Mouse (Mus musculus) spleen, postnatal 14 days (tissue): Measurements from ENCODE around the gene Evi5l.
"Not testable (repeated sequence)": the region's sequence is repeated elsewhere in the genome, so short reads cannot be mapped to it uniquely, and the experiment has no call there.

Experiments used
- DNase-seq, 2 experiments: peaks; one replicate each; pipeline ENCODE4 v3.0.0; 2021 to 2022; ENCODE audit warnings: low spot score in 2 of 2

Evi5l gene

GRCm38 (mm10) chr8:4238434-4239192 lies 72.2 kb downstream of the Evi5l start, which contains the start of the genes Map2k7 and Gm49320:
Gene Map2k7, plus strand, starts transcription at chr8:4238740.
Gene Gm49320, plus strand, starts transcription at chr8:4238865.
- peak; percentile 97 to 99 for DNase-seq

GRCm38 (mm10) chr8:4239193-4239890 lies 73.0 kb downstream of the Evi5l start:
- no peak for DNase-seq

GRCm38 (mm10) chr8:4245061-4245460 lies 78.7 kb downstream of the Evi5l start:
- no peak for DNase-seq

GRCm38 (mm10) chr8:4245737-4246136 lies 79.4 kb downstream of the Evi5l start:
- DNase-seq, result no peak

- DNase-seq, result no peak
Observed at GRCm38 (mm10) chr8:4247241-4247640, 80.9 kb downstream of the Evi5l start.

GRCm38 (mm10) chr8:4247951-4248540 lies 81.7 kb downstream of the Evi5l start, which contains the start of gene Tgfbr3l:
Gene Tgfbr3l, plus strand, starts transcription at chr8:4248214.
- DNase-seq, result no peak

GRCm38 (mm10) chr8:4249213-4249612 lies 82.8 kb downstream of the Evi5l start:
- no peak for DNase-seq

- peak; percentile 60 to 81 for DNase-seq
Observed at GRCm38 (mm10) chr8:4250306-4250970, 84.1 kb downstream of the Evi5l start.

- no peak for DNase-seq
Observed at GRCm38 (mm10) chr8:4252116-4252760, 85.9 kb downstream of the Evi5l start.

- DNase-seq, result peak; percentile 91 to 94
Observed at GRCm38 (mm10) chr8:4252934-4253841, 86.8 kb downstream of the Evi5l start, which contains the start of gene Snapc2. Gene Snapc2, plus strand, starts transcription at chr8:4253080.

GRCm38 (mm10) chr8:4254001-4254400 lies 87.6 kb downstream of the Evi5l start:
- no peak for DNase-seq

- not testable (repeated sequence) for DNase-seq
Observed at GRCm38 (mm10) chr8:4255471-4255870, 89.1 kb downstream of the Evi5l start.

GRCm38 (mm10) chr8:4256911-4257310 lies 90.5 kb downstream of the Evi5l start:
- no peak for DNase-seq

- DNase-seq, result no peak
Observed at GRCm38 (mm10) chr8:4257350-4257749, 91.0 kb downstream of the Evi5l start.

- peak; percentile 65 to 81 for DNase-seq
Observed at GRCm38 (mm10) chr8:4258233-4258632, 91.9 kb downstream of the Evi5l start.

- peak in 1 of 2 experiments; percentile 28 for DNase-seq
Observed at GRCm38 (mm10) chr8:4258678-4259077, 92.3 kb downstream of the Evi5l start.

- DNase-seq, result peak; percentile 93 to 96
Observed at GRCm38 (mm10) chr8:4259125-4259804, 92.9 kb downstream of the Evi5l start, which contains the start of gene Ctxn1. Gene Ctxn1, minus strand, starts transcription at chr8:4259274.

GRCm38 (mm10) chr8:4259805-4260170 lies 93.4 kb downstream of the Evi5l start:
- no peak for DNase-seq
